Mouse (Mus musculus): ENCODE results near the gene Cd8a.

DNA sequence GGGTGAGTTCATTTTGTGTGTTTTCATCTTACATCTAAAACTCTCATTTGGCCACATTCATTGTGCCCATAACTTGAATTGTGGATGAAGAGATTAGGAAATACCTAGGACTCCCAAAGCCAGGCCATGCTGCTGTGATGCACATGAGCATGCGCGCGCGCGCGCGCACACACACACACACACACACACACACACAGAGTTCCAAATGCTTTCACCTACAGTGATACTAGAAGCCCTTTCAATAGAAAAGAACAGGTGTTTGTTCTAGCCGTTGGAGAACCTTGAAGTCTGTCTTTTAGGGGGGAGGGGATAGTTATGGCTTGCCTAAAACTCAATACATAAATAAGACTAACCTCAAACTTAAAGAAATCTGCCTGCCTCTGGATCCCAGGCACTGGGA lies 35.6 kb upstream of the Cd8a start:
- no peak for TF ChIP-seq CTCF (IDR thresholded peaks at IDR 0.05)
- TF ChIP-seq EP300 (IDR thresholded peaks at IDR 0.05), result no peak

Data from lung, postnatal 0 days (tissue).